Mouse (Mus musculus) kidney, adult 2 months (tissue): ENCODE measurements at regions not wholly inside any gene's neighbourhood (a gene's known extent, or its start where the extent isn't known, plus 50 kb on each side); places are given as distances from the start of the nearest gene placed in this dataset.

Experiments used
- DNase-seq: peaks from one replicate; pipeline ENCODE4 v3.0.0; 2021
- H3K27ac ChIP-seq: fragments of 200-500 bp; 2 replicates; pipeline ENCODE4 v1.5.1; 2012; ENCODE audit warnings: low read depth, low read length, control low read depth, inconsistent platforms; ENCODE audit not compliant: insufficient read depth
- H3K27me3 ChIP-seq: fragments of 200-500 bp; replicated peaks from 2 replicates; pipeline ENCODE4 v1.6.1; 2012; ENCODE audit warnings: mild to moderate bottlenecking, moderate library complexity, low read length, inconsistent platforms; ENCODE audit not compliant: control insufficient read depth, insufficient read depth
- H3K36me3 ChIP-seq: fragments of 200-500 bp; 2 replicates; pipeline ENCODE4 v1.6.1; 2012; ENCODE audit warnings: mild to moderate bottlenecking, moderate library complexity, low read length, inconsistent platforms; ENCODE audit not compliant: control insufficient read depth, insufficient read depth
- H3K4me1 ChIP-seq: fragments of 200-500 bp; 2 replicates; pipeline ENCODE4 v1.6.1; 2011; ENCODE audit warnings: low read length; ENCODE audit not compliant: control insufficient read depth, insufficient read depth
- H3K4me3 ChIP-seq: fragments of 200-500 bp; 2 replicates; pipeline ENCODE4 v1.5.1; 2011; ENCODE audit warnings: mild to moderate bottlenecking, low read depth, low read length, control low read depth; ENCODE audit not compliant: insufficient read depth
- CTCF ChIP-seq: fragments of 200-500 bp; conservative IDR thresholded peaks from 2 replicates; pipeline ENCODE4 v1.5.1; 2011; ENCODE audit warnings: low read depth, mild to moderate bottlenecking, control low read depth, low read length, moderate library complexity, mixed read lengths; ENCODE audit not compliant: insufficient read depth, insufficient read length
- POLR2A ChIP-seq: fragments of 200-500 bp; IDR thresholded peaks from one replicate; pipeline ENCODE4 v1.6.1; 2011; ENCODE audit warnings: low read depth, low read length, control low read depth
- WGBS: fragments of 180-500 bp; shearing (Covaris S2); methylation state at CpG from one replicate; pipeline ENCODE4 v1.1.7; 2018; 5-methylcytosine and 5-hydroxymethylcytosine counted together

GRCm38 (mm10) chr12:25398726-25399125, 301.8 kb upstream of the Id2 start:
- H3K27me3 ChIP-seq = no peaks in the 10 kb centered on the region
- H3K36me3 ChIP-seq = no peaks in the 10 kb centered on the region
- TF ChIP-seq CTCF = no peak
- no peak for TF ChIP-seq POLR2A
- DNase-seq = no peak
- H3K4me1 ChIP-seq = no peaks in the 10 kb centered on the region
- 84% methylated on average over 3 of the region's 3 CpGs for WGBS
- no peak overlapping the region for H3K27ac ChIP-seq
- no peak overlapping the region for H3K4me3 ChIP-seq

GRCm38 (mm10) chr12:25394326-25394725, 297.4 kb upstream of the Id2 start:
- no peak overlapping the region for H3K27ac ChIP-seq
- TF ChIP-seq POLR2A (no peak), CTCF (no peak)
- WGBS = 88% methylated on average over 3 of the region's 3 CpGs
- DNase-seq = no peak
- H3K4me3 ChIP-seq = no peak overlapping the region
- H3K36me3 ChIP-seq = no peaks in the 10 kb centered on the region
- H3K27me3 ChIP-seq = no peaks in the 10 kb centered on the region
- no peaks in the 10 kb centered on the region for H3K4me1 ChIP-seq

- H3K36me3 ChIP-seq = no peaks in the 10 kb centered on the region
- H3K4me3 ChIP-seq = no peak overlapping the region
- 55% methylated on average over 4 of the region's 4 CpGs for WGBS
- peak; percentile 65 for DNase-seq
- H3K27me3 ChIP-seq = no peaks in the 10 kb centered on the region
- no peak for TF ChIP-seq POLR2A
- no peak for TF ChIP-seq CTCF
- no peak overlapping the region for H3K27ac ChIP-seq
- H3K4me1 ChIP-seq = no peaks in the 10 kb centered on the region
Observed at GRCm38 (mm10) chr12:25393501-25393900, 296.6 kb upstream of the Id2 start.

- no peak for DNase-seq
- WGBS = 67% methylated on average over 5 of the region's 5 CpGs
- H3K4me1 ChIP-seq = no peaks in the 10 kb centered on the region
- no peaks in the 10 kb centered on the region for H3K27me3 ChIP-seq
- TF ChIP-seq POLR2A (no peak), CTCF (no peak)
- no peaks in the 10 kb centered on the region for H3K36me3 ChIP-seq
- no peak overlapping the region for H3K4me3 ChIP-seq
- H3K27ac ChIP-seq = no peak overlapping the region
Observed at GRCm38 (mm10) chr12:25389202-25389601, 292.3 kb upstream of the Id2 start.

- DNase-seq = no peak
- H3K27me3 ChIP-seq = no peaks in the 10 kb centered on the region
- no peak overlapping the region for H3K4me3 ChIP-seq
- no peak overlapping the region for H3K27ac ChIP-seq
- H3K4me1 ChIP-seq = no peaks in the 10 kb centered on the region
- no peaks in the 10 kb centered on the region for H3K36me3 ChIP-seq
- TF ChIP-seq CTCF (no peak), POLR2A (no peak)
- 72% methylated on average over 5 of the region's 5 CpGs for WGBS
Observed at GRCm38 (mm10) chr12:25387791-25388280, 290.9 kb upstream of the Id2 start.

GRCm38 (mm10) chr12:25382961-25383360, 286.0 kb upstream of the Id2 start:
- DNase-seq = no peak
- TF ChIP-seq CTCF (no peak), POLR2A (no peak)
- Histone ChIP-seq H3K27ac (no peak overlapping the region), H3K36me3 (no peaks in the 10 kb centered on the region), H3K27me3 (no peaks in the 10 kb centered on the region), H3K4me3 (no peak overlapping the region), H3K4me1 (no peaks in the 10 kb centered on the region; the same call in 1 of the 2 replicates)
- WGBS = 80% methylated on average over 6 of the region's 6 CpGs

GRCm38 (mm10) chr12:25382475-25382874, 285.5 kb upstream of the Id2 start:
- no peak for DNase-seq
- TF ChIP-seq POLR2A (no peak), CTCF (no peak)
- no peak overlapping the region for H3K4me3 ChIP-seq
- no peaks in the 10 kb centered on the region; the same call in 1 of the 2 replicates for H3K4me1 ChIP-seq
- WGBS = 93% methylated on average over 2 of the region's 2 CpGs
- H3K27me3 ChIP-seq = no peaks in the 10 kb centered on the region
- H3K27ac ChIP-seq = no peak overlapping the region
- H3K36me3 ChIP-seq = no peaks in the 10 kb centered on the region

- Histone ChIP-seq H3K27me3 (no peaks in the 10 kb centered on the region), H3K27ac (no peak overlapping the region), H3K4me1 (no peaks in the 10 kb centered on the region; the same call in 1 of the 2 replicates), H3K36me3 (no peaks in the 10 kb centered on the region), H3K4me3 (no peak overlapping the region)
- peak; percentile 84 for DNase-seq
- WGBS = 27% methylated on average over 4 of the region's 4 CpGs
- TF ChIP-seq POLR2A = no peak
- no peak for TF ChIP-seq CTCF
Observed at GRCm38 (mm10) chr12:25381619-25382018, 284.7 kb upstream of the Id2 start.
